Mouse (Mus musculus) forelimb bud, embryonic 11.5 days (tissue): ENCODE measurements around the gene Snx32.
A peak's percentile ranks its signal among the peaks of the same experiment; 100 is the strongest.

Source experiments
- DNase-seq: peaks from one replicate; pipeline ENCODE4 v3.0.0-alpha.2; 2012; ENCODE audit warnings: low read depth, low spot score

The Snx32 gene

DNA sequence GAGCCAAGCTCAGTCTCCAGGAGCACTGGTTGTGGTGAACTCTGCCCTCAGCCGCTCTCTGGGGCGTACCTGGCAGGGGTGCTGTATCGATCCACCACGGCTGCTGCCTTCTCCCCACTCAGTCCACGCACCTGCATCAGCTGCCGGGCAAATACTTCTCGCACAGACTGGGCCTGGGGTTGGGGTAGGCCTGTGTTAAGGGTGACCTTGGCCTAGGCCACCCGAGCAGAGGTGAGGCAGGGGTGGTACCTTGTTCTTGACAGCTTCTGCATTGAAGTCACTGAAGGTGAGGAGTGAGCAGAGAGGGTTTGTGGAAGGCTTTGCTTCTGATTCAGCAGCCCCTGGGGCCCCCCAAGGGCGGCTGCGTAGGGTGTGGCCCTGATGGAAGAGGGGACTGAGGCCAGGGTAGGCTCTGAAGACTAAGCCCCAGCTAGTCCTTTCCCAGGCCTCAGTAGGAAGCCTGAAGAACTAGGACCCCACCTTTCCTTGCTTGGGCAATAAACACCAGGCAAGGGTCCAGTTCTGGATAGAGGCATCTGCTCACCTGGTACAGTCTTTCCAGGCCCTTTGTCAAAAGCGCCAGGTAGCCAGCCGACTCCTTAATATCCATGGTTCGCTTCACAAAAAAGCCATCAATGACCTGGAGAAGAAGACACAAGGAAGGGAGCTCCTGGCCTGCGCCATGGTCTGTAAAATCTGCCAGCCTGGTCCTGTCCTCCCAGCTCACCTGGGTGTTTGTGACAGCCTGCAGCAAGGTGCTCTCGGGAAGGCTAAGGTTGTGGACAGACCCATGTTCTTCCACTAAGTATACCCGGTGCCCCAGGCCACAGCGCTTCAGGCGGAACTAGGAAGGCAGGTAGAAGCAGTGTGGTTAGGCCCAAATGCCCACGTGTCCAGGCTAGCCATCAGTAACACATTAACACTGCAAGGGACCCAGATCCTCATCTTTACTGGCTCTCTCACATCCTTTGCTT lies 26.7 kb downstream of the Snx32 start:
- DNase-seq, result no peak

DNA sequence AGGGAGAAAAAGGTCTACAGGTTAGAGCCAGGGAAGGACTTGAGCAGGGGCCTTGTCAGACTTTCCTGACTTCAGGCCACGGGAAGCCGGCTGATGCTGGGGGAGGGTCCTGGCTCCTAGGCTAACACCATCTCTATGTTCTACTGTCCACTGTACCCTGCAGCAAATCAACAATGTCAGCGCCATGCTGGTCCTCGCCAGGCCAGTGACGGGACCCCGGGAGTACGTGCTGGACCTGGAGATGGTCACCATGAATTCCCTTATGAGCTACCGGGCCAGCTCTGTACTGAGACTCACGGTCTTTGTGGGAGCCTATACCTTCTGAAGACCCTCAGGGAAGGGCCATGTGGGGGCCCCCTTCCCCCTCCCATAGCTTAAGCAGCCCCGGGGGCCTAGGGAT lies 28.9 kb downstream of the Snx32 start:
- no peak for DNase-seq

DNA sequence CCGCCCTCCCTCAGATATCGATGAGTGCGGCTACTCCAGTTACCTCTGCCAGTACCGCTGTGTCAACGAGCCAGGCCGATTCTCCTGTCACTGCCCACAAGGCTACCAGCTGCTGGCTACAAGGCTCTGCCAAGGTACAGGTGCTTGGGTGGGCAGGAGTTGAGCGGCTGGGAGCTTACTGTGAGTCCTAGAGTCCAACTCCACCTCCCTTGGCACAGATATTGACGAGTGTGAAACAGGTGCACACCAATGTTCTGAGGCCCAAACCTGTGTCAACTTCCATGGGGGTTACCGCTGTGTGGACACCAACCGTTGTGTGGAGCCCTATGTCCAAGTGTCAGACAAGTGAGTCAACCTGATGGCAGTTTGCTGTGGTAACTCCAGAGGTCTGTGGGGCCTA lies 30.3 kb downstream of the Snx32 start:
- no peak for DNase-seq

DNA sequence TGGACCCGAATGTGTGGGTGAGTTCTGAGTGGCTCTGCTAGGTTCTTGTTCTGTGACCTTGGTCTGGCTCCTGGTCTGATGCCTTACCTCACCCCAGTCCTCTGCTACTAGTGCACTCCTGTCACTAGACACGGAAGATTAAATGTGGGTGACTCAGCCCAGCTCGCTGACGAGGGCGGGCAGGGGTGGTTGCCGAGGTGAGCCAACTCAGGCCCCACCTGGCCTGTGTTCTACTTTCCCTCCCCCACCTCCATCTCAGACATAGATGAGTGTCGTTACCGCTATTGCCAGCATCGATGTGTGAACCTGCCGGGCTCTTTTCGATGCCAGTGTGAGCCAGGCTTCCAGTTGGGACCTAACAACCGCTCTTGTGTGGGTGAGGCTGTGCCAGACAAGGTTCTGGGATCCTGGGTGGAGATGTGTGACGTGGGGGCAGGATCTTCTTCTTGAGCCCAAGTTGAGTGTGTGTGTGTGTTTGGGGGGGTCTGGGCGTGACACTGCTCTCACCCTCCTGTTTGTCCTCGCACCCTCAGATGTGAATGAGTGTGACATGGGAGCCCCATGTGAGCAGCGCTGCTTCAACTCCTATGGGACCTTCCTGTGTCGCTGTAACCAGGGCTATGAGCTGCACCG lies 32.6 kb downstream of the Snx32 start:
- DNase-seq, result no peak

DNA sequence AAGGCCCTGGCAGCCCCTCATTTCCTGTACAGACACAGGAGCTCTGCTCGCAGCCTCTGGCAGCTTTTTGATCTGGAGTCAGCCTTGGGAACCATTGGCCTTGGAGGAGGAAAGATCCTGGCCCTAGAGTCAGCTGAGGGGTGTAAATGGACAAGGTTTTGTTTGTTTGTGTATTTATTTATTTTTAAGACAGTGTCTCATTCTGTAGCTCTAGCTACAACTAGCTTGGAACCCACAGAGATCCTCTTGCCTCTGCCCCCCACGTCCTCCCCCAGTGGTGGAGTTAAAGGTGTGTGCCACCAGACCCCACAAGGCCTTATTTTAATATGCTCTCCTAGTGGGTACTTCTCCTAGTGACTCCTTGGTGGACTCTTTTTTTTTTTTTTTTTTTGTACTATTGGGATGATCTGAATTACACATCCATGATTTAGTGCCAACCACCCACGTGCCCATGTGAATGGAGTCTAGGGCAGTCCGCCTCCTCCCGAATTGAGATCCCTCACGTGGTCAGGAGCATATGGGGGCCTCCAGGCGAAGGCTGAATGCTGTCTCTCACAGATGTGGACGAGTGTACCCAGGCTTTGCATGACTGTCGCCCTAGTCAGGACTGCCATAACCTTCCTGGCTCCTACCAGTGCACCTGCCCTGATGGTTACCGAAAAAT lies 33.2 kb downstream of the Snx32 start:
- no peak for DNase-seq

DNA sequence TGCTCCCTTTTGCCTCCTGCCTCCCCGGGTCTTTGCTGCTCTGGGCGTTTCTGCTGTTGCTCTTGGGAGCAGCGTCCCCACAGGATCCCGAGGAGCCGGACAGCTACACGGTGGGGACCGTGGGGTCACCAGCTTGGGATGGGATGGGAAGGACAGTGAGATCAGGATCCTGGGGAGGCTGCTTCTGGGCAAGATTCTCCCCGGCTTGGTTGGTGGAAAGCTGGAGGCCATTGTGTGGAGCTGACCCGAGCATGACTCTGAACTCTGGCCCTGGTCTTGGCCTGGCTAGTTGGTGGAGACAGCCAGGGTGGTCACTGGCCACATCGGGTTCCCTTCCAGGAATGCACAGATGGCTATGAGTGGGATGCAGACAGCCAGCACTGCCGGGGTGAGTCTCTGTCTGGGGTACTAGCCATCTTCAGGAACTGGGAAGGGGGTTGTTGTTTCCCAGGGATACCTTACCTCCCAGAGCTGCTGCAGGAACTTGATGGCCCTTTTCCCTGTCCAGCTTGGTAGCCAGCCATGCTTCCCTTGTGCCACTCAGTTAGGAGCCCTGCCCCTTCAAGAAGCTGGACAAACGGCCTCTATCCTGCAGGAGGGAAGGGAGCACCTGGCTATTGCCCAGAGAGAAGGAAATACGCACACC lies 35.1 kb downstream of the Snx32 start:
- DNase-seq, result no peak

DNA sequence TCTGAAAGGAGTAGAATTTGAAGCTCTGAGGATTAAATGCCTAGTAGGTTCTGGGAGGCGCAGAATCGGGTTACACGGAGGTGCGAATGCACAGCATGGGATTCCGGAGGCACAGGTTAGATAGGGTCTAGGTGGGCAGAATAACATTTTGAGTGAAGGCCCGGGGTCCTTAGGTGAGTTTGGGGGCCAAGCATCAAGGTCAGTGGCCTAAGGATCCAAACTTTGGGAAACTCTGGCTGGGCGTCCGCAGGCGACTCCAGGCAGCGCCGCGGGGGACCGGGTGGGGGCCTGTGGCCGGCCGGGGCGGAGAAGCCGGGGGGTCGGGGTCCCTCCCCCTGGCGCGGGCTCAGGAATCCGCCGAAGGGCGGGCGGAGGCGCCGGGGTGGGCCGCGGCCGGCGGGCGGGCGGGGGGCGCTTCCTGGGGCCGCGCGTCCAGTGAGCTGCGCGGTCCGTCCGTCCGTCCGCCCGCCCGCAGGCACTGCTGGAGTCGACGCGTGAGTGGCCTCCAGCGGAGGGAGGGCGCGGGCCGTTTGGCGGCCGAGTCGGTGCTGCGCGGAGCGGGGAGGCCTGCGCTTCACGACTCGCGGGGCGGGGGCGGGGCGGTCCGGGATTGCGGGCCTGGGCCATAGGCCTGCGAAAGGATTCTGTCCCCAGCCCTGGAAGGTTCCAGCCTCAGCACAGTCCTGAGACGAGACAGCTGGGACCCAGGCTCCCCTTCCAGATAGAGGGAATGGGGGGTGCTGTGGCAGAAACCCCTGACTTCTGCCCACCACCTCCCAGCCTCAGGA lies 35.9 kb downstream of the Snx32 start:
- no peak for DNase-seq

DNA sequence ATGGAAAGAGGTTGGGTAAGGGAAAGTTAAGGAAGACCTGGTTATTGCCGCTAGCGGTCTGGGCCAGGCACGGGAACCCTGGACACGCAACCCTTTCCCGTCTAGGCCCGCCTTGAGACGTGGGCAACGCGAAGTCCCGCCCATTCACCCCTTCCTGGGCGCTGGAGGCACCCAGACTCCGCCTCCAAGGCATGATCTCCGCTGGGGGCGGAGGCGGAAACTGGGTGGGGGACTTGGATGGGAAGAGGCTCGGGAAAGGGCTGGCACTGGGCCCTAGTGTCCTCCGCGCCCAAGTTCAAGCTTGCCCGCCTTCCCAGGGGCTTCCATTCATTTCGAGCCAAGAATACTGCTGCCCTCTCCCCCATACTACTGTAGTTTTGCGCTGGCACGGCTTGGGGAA lies 36.6 kb downstream of the Snx32 start, which contains the start of gene Efemp2:
TSS of gene Efemp2 (plus strand) at position 235 of the 400 bp plus-strand sequence.
- DNase-seq, result peak; percentile 65

DNA sequence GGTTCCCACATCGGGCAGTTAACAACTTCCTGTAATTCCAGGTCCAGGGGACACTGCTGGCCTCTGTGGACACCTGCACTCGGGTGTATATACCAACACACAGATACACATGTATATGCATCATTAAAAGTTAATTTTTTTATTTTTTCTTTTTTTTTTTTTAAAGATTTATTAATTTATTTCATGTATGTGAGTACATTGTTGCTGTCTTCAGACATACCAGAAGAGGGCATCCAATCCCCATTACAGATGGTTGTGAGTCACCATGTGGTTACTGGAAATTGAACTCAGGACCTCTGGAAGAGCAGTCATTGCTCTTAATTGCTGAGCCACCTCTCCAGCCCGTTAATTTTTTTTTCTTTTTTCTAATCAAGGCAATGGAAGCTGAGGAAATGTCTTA lies 37.5 kb downstream of the Snx32 start:
- no peak for DNase-seq

DNA sequence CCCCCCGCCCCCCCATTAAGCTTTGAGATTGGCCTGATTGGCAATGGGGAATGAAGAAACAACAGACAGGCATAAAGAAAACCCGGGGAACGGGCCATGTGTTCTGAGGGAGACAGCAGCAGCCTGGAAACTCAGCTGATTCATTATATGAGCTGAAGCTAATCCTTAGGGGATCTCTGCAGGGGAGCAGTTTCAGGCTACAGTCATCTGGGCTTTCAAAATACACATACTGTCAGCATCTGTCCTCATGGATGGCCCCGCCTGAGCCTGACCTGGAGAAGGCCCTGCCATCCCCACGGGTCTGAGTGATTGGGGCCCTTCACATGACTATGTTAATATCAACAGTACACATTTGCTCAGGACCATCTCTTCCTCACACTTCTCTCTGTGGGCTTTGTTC lies 38.5 kb downstream of the Snx32 start:
- no peak for DNase-seq

DNA sequence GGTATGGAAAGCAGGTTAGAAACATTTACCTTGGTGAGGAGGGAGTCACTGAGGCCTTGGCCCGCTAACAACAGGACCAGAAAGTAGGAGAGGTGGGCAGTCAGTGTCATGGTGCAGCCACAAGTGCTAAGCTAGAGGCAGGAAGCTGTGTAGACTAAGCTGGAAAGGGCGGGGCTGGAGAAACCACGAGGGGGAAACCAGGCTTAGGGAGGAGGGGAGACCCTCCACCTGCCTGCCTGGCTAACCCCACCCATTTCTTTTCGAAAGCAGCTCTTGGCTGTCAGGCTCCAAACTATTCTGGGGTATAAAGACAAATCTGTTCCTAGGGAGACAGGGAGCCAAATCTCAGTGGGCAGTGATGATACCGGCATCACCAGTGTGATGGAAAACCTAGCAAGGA lies 42.0 kb downstream of the Snx32 start, which contains the start of gene Ctsw:
TSS of gene Ctsw (minus strand) at position 134 of the 400 bp plus-strand sequence.
- DNase-seq, result no peak

DNA sequence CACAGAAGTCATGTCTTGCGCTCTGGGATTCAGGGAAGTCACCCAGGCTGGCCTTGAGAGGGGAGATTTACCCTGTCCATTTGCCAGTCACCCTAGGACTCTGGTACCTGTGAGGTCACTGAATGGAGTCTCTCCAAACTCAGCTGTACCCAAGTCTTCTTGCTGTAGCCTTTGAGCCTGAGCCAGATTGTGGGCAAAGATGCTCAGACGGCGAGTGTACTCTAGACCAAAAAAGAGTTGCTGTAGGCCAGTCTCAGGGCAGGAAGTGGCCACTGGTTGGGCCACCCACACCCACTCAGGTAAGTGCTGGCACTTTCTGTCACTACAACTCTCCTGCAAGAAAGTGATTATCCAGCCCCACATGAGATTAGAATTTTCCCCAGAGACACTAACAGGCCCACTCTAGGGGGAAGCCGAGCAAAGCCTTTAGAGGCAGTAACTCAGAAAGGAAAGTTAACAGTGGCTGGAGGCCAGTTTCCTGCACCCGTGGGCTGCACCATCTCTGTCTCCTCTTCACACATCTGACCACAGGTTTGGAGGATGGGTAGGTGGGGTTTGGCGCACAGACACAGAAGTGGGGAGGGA lies 43.3 kb downstream of the Snx32 start:
- DNase-seq, result no peak

DNA sequence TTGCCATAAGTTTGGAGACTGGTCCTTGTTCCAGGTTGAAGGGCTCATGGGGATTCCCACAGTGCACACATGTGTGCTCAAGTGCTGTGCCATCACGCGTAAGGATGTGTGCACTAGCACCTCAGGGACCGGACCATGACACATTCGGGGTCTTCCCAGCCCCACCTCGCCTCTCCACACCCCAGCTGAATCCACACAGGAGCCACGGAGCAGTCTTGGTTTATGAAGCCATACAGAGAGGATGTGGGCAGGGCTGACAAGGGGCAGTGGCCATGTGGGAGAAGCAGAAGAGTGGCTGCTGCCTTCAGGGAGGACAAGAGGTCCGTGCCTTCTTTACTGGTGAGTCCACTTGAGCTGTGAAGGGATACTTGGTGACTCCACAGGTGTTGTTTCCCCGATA lies 45.3 kb downstream of the Snx32 start:
- DNase-seq, result no peak

DNA sequence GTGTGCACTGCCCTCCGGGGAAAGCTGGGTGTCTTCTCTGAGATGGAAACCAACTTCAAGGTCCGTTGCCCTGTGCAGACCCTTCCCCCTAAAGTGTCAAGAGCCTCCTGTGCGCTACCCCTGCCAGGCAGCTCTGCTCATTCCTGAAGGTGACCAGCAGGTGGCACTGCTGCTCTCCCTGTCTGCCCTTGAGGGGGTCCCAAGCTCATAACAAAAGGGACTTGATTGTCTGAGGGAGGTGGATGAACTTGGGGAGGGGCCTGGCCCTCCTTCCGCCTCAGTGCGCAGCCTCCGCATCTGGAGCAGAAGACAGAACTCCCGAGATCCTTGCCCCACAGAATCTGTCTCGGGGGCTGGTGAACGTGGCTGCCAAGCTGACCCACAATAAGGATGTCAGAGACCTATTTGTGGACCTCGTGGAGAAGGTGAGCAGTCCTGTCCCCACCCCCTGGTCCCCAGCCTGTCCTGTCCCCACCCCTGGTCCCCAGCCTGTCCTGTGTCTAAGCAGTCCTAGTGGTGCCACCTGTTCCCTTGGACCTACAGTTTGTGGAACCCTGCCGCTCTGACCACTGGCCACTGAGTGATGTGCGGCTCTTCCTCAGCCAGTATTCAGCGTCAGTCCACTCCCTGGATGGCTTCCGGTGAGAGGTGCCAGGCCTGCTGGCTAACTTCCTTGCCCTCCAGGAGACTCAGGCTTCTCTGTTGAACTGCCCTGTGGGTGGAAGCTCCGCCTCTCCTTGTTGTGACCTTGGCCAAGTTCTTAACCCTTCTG lies 46.4 kb downstream of the Snx32 start:
- peak; percentile 85 for DNase-seq

DNA sequence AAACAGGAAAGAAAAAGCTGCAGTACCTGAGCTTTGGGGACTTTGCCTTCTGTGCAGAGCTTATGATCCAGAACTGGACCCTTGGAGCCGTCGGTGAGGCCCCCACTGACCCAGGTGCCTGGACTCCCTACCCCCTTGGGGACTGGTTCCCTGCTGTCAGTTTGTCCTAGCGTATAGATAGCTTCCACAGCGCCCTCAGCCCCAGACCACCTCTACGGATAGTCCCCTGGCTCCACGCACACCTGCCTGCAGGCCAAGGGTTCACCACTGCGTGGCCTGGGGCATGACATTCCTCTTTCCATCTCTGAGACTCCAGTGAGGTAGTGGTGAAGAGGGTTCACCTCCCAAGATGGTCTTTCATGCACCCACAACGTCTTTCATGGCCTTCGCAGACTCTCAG lies 47.1 kb downstream of the Snx32 start:
- DNase-seq, result no peak

DNA sequence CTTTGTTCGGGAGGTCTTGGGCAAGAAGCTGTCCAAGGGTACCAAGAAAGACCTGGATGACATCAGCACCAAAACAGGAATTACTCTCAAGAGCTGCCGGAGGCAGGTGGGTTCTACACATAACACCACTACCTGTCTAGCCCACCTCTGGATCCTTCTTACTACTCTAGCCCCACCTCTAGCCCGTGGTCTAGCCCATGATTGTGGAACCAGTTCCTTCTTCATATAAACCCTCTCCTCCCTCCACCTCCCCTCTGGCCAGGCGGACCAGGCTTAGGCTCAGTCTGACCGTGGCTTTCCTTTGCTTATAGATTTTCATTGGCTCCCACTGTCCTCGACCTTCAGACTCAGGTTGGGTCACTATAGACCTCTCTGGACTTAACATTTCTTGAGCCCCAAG lies 48.9 kb downstream of the Snx32 start:
- DNase-seq, result no peak

DNA sequence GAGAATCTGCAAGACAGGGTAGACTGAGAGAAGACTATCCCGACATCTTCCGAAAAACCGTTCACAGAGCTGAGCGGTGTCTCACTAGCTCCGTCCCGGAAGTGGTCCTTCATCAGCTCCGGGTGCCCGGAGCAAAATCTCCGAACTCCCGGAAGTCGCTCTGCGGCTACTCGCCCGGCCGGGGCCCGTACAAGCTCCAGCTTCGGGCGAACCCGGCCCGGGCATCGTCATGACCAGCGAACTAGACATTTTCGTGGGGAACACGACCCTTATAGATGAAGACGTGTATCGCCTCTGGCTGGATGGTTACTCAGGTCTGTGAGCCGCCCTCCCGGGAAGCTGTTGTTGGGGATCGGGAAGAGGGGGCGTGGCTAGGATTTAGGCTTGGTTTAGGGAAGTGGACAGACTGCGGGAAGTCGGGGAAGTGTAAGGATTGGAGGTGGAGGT lies 49.9 kb downstream of the Snx32 start, which contains the start of gene Fibp:
TSS of gene Fibp (plus strand) at position 151 of the 447 bp plus-strand sequence.
- DNase-seq, result peak; percentile 92

DNA sequence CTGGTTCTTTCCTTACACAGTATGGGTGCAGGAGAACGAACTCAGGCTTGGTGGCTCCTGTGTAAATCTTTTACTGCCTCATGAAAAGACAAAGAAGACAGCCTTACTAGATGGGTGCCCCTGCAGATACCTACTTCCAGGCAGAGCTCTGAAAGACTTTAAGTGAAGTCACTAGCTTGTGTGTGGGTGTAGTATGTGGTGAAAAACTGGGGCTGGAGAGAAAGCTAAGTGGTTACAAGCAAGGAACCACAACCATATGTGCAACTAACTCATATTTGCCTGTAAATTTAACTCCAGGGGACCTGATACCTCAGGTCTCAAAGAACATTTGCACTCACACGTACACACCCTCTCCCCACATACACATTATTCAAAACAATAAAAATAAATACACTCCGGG lies 50.4 kb downstream of the Snx32 start:
- DNase-seq, result no peak

DNA sequence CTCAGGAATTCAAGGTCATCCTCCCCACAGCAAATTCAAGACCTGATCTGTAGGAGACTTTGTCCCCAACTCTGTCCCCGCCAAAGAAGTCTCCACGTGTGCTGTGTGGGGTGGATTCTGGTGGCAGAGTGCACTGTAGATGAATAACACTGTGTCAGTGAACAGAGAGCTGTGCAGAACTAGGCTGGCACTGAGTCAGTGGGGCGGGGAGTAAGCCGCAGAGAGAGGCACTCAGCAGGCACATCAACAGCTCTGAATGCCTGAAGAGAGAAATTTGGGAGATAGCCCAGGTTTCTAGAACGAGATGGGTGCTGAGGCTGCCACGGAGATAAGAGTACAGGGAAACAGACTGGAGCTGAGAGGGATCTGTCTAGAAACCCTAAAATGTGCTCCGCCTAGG lies 51.3 kb downstream of the Snx32 start:
- no peak for DNase-seq
